Mouse (Mus musculus): ENCODE measurements at regions not wholly inside any gene's neighbourhood (a gene's known extent, or its start where the extent isn't known, plus 50 kb on each side); places are given as distances from the start of the nearest gene placed in this dataset.

DNA sequence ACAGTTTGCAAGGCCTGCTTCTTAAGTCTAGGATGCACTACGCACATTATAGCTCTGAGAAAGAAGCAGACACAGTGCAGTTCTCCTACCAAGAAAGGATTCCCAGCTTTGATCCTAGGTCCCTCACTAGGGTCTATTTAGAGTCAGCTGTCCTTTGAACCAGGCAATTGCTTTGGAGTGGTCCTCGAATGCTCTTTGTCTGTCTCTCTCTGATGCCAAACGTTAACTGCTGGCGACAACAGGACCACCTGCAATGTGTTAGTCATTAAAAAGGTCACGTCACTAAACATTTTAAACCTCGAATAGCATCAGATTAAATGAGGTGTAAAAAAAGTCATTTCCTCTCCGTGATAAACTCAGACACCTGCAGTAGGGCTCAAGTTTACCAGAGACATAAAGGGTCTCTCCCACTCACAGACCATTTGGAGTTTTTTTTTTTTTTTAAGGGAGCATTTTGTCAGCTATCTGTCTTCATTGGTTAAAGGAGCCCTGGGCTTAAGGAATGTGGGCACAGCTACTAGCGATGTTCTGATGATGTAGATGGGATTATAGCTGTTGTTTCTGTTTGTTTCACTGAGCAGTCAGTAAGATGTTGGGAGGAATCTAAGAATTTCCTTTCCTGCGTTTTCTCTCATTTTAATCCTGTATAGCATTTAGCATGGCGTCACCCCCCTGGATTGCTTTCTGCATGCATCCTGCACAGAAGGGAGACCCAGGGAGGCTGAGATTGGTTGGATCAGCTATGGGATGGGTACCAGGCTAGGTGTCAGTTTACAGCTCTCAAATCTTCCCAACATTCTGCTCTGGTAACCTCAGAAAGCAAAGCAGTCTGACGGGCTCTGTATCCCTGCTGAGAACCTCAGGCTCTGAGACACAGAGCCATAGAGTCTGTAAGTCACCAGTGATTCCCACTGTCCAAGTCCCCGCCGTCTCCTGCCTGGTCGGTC, 615.3 kb upstream of the Sall1 start:
- no peak for DNase-seq (ENCODE audit: extremely low read depth, low read depth)

DNA sequence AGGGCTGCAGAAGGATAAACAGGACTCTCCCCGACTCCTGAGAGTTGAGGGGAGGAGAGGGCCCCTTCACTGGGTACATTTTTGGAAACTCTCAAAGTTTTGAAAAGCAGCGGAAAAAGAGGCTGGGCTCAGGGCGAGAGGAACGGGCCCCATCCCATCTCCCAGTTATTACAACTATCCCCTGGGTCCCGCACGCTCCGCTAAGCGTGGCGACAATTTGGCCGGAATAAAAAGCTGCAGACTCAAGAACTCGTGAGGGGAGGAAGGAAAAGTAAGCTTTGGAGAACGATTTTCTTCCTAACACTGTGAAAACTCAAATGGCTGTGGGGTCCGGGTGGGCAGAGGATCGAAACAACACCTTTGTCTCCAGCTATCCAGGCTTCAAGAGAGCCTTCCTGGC, 611.4 kb upstream of the Sall1 start:
- no peak for DNase-seq (ENCODE audit: extremely low read depth, low read depth)

DNA sequence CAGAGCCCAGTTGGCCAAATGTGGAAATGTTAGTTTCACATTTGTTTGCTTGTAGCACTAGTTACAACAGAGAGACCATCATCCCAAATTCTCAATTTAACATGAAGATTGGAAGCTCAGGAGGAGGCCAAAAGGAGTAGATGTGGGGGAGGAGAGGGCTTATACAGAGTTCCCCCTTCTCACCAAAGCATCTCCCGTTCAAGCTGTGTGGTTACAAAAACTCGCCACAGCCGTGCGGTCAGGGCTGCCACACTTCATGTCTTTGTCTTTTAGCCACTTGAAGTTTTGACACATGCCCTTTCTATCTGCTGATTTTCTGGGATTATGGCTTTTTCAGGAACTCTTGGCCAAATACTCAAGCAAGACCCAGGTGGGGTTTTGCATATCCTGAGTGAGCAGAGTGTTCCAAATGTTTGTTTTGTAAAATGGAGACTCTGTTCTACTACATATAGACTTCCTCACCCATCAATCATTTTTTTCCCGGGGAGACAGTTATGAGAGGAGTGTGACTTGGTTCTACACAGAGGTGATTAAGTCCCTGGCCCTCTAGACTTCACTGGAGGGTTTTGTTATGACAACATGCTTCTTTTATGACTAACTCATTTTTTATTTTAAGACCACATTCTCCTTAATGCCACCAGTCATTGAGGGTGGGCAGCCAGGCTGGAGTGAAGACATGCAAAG, 605.4 kb upstream of the Sall1 start:
- DNase-seq (ENCODE audit: extremely low read depth, low read depth): no peak

DNA sequence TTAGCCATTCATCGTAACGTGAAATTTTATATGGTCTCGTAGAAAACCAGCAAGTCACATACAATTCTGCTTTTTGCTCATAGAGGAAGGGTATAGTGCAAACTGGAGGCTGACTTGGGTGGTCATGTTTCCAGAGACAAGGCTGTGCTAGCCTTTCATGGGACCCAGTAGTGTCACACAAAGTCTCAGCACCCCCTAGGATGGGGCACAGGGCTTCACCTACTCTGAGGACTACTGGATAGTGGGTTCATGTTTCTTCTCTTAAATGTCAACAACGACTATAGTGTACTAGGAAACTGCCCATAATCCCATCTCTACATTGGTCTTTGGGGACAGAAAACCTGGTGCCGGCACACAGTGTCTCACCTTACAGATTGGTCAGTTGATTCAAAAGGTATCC, 603.0 kb upstream of the Sall1 start:
- DNase-seq (ENCODE audit: extremely low read depth, low read depth): no peak

DNA sequence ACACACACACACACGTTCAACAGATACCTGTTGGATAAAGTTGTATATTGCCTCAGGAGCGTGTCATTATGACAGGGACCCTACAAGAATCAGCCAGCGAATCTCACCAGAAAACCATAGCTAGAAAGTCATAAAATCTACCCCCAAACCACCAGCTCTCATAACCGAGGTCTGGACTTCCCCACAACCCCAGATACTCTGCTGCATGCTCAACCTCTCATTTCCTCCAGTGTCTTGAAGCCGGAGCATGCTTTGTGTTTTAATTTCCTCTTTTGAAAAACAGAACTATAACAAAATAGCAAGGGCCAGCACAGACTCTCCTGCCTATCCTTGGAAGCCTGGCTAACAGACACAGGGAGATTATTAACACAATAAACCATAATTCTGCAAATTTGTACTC, 597.4 kb upstream of the Sall1 start:
- no peak for DNase-seq (ENCODE audit: extremely low read depth, low read depth)

DNA sequence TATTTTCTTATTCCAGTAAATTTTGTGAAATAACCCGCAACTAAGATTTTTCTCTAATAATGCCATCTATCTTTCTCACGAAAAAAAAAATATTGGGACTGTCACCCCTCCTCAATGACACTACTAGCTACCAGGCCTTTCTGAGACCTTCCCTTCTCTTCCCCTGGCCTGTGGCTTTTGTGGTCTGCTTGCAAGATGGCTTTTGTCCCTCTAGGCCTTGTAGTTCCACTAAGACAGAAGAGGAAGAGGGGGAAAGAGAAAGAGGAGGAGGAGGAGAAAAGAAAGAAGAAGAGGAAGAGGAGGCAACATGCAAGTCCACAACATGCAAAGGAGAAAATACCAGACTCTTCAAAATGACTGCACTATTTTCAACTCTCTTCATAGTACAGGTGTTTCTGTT, 590.9 kb upstream of the Sall1 start:
- DNase-seq (ENCODE audit: extremely low read depth, low read depth): no peak

DNA sequence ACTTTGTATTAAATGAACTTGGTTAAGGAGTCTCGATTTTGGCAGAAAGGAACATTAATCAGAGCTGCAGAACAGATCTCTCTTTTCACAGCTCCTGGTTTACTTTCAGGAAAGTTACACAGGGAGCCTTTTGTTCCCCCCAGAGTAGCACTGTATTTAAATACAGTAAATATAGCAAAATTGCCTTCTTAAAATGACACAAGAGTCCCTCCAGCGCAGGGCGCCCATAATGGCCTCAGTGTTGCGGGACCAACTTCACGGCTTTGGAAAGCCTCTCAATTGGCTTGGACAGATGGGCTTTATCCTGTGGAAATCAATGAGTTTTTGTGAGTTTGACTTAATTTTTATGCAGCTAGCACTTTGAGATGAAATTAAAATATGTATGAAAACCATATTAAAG, 588.3 kb upstream of the Sall1 start:
- no peak for DNase-seq (ENCODE audit: extremely low read depth, low read depth)

DNA sequence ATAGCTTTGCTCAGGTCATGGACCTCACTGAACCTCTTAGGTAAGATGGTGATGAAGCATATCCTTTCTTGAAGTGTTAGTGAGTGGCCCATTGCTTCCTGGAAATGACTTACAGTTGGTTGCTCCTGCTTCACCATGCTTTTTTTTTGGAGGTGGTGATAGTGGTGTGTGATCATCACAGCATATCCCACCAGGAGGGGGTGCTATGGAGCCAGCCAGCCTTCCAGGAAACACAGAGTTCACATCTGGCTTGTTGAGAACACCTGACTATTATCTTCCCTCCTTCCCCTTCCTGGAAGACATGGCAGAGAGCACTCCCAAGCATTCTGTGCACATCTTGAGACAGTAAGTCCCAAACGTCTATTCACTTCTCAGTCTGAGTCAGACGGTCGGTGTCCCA, 586.6 kb upstream of the Sall1 start:
- no peak for DNase-seq (ENCODE audit: extremely low read depth, low read depth)

DNA sequence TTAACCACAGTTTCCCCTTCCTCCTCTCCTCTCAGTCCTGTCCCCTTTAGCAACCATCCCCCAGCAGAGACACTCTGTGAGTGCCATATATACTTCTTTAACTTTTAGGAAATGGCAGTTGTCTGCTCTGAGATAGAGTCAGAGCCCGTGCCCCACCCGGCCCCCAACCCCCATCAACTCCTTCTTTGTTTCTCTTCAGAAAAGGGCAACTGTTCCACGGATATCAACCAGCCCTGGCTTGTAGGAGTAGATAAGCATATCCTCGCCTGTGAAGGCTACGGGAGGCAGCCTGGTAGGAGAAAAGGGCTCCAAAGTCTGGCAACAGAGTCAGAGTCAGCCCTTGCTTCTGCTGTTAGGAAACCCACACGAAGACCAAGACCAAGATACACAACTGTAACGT, 574.1 kb upstream of the Sall1 start:
- peak; percentile 52 for DNase-seq (ENCODE audit: extremely low read depth, low read depth)

DNA sequence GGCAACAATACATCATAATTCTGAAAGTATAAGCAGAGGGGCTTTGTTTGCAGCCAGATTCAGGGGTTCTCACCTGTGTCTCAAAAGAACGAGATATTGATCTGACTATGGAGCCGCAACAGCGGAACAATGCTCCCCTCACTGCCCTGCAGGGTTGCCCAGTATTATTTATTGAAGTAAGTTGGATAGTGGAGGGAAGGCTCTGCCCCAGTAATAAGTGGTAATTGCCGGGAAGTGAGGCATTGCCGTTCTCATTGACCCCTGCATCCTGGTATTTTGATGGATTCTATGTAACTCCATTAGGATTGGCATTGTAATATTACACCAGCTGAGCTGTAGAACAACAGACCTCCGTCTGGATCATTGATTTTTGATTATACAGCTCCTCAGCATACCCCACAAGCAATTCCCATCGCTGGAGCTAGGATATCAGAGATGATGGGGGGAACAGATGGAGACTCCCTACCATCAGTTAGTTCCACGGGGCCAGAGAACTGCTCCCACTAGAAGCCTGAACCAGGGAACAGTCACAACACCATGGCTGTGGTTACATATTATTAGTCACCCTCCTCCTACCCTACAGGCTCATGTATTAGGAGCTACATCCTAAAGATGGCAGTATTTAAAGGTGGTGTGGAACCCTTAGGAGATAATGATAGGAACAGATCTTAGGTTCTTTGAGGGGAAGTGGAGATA, 572.0 kb upstream of the Sall1 start:
- no peak for DNase-seq (ENCODE audit: extremely low read depth, low read depth)

DNA sequence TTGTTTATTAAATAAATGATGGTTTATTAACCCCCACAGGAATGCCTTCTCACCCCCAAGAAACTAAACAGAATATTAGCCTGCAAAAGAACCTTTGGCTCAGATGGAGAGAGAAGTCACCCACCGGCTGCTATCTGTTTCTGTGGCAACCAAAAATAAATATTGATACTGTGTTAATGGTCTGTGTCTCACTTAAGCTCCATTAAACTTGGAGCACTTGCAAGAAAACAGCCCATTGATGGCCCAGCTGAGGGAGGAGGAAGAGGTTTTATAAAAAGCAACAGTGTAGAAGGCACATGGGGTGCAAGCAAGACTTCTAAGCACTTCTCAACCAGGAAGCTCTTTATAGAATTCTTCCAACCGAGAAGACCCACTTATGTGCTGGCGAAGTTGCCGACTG, 565.1 kb upstream of the Sall1 start:
- no peak for DNase-seq (ENCODE audit: extremely low read depth, low read depth)

DNA sequence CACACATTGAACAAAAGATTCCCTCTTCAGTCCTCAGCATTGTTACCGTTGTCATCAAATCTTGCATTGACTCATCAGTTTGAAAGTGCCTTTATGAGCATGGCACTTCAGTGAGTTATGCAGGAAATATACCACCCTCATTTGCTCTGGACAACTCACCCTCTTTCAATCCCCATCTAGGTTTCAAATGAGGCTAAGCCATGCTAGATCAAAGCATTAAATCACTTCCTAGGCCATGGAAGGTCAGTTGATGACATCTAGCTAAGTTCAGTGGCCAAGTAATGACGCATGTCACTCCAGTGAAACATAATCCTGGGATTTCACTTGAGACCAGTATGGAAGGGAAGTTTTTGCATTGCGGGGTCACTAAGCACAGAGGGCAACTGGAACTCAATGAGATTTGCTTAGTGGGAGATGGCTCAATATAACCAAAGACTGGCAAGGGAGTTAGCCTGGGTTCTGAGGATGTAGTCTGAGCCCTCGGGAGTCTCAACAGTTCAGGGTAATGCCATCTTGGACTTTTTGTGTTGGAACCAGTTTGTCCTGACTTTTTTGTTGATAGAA, 562.0 kb upstream of the Sall1 start:
- no peak for DNase-seq (ENCODE audit: extremely low read depth, low read depth)

DNA sequence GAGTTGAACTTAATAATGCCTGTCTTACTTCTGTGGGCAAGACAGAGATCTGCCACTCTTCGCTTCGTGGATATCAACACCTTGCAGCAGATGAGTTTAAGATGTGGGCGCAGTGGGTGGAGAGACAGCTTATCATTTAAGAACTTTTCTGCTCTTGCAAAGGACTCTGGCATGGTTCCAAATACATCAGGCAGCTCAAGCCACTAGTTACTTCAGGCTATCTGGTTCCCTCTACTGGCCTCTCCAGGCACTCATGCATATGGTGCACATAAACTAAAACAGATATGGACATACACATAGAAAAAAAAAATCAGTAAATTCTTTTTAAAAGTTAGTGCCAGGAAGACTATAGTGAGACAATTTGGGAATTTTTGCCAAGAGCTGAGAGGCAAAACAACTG, 560.5 kb upstream of the Sall1 start:
- no peak for DNase-seq (ENCODE audit: extremely low read depth, low read depth)

DNA sequence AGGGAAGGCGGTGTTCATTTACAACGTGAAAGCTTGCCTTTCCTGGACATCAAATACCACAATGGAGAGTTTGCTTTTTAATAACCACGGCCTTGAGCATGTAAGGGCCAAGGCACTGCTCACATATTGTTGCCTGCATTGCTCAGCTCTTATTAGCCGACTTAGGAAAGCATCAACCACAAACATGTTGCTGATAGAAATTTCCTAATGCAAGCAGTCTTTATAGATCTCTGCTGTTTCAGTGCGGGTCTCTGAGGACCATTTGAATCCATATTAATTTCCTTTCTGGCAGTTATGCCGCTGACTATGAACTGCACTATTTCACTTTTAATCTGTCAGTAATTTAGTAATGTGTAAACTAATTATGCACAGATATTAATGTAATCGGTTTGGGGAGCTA, 552.4 kb upstream of the Sall1 start:
- DNase-seq (ENCODE audit: extremely low read depth, low read depth): no peak

DNA sequence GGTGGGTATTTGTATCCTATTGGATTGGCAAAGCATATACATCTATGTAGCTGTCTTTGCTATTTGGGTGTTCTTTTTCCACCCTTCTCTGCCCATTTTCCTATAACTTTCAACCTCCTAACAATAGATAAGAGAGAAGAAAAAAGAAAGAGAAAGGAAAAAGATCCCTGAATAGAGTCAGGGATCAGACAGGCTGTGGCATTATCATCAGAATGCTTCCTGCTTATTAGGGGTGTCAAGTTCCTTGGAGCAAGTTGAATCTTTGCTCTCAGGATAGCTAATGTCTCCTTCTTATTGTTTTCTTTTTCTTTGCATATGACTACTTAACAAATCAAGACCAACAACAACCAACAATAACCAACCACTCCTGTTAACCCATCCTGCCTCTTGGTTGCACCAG, 539.1 kb upstream of the Sall1 start:
- DNase-seq (ENCODE audit: extremely low read depth, low read depth): no peak

DNA sequence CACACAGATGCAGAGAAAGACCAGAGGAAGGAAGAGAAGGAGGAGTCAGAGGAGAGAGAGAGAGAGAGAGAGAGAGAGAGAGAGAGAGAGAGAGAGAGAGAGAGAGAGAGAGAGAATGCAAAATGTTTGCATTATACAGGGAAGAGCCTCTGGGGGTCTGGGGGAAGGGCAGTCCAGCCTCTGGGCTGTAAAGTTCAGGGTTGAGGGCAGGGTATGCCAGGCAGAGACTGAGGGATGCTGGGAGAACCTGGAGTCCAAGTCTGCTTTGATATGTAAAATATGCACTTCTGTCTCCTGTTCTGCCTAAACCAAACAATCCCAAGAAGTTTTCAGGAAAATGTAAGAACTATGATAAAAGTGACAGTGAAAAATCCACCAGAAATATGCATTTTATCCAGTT, 538.6 kb upstream of the Sall1 start:
- DNase-seq (ENCODE audit: extremely low read depth, low read depth): no peak

DNA sequence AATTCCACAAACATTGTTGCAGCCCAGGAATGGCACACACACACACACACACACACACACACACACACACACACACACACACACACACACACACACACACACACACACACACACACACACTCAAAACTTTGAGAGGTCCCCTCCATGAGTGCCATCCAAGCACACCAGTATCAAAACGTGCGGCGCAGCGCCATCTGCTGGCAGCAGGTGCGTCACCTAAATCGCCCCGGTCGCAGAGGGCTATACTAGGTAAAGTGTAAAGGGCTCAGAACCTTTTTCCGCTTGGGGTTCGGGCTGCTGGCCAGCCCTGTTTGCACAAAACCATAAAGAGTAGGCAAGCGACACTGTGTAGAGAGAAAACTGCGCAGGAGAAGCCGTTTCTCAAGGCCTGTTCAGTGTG, 527.9 kb upstream of the Sall1 start:
- no peak for DNase-seq (ENCODE audit: extremely low read depth, low read depth)

DNA sequence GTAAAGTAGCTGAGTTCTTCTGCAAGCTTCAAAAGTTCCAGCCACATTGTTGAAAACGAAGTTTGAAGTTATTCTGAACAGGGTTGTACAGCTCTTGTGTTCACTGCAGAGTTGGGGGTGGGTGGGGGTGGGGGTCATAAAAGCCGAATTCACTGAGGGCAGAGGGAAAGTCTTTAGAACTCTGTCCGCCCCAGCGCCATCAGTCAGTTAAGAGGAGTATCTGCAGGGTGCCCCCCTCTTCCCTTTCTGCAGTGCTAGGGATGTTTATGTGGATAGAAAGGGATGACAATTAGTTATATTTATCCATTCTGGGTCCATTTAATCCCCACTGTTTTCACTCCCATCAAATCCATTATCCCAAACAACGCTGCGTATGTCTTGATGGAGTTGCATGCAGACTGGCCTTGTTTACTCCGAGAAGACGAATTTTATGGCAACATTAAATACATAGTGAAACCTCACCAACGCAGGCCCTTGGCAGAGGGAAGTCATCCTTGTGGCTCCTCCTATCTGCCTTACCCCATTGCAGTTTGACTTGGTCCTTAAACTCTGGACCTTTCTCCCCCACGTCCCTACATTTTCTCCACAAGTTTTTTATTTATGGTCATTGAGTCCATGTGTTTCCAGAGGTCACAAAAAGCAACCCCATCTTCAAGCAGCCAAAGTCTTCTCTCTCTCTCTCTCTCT, 526.8 kb upstream of the Sall1 start:
- no peak for DNase-seq (ENCODE audit: extremely low read depth, low read depth)

DNA sequence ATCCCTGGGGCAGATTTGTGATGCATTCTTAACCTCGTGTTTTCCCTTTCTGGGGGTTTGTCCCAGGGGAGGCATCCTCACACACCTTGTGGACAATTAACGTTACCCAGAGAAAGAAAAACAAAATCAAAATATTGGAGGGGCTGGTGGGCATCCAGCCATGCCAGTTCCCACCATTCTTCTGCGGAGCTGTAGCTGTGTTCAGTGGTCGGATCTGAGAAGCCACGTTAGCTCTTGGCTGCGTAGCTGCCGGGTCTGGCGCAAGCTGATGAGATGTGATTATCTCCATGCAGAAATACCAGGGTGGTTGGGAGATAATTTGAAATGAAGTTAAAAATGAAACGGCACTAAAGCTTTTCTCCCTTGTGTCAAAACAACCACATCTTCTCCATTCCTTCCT, 525.4 kb upstream of the Sall1 start:
- DNase-seq (ENCODE audit: extremely low read depth, low read depth): no peak

DNA sequence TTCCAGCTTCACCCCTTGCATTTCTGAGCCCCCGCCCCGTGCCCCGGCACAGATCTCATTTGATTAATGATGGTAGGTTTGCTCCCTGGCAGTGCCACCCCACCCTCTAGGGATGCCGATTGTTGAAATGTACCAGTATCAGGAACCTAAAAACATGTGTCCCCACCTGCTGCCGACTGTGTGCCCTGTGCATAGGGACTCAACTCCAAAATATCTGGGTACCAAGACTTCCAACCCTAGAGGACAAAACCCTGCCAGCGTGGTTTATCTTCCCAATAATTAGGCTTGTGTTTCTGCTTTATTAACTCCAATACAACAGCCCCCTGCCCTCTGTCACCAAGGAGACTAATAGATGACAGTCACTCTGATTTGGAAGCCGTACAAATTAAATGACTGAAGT, 524.7 kb upstream of the Sall1 start:
- DNase-seq (ENCODE audit: extremely low read depth, low read depth): no peak

DNA sequence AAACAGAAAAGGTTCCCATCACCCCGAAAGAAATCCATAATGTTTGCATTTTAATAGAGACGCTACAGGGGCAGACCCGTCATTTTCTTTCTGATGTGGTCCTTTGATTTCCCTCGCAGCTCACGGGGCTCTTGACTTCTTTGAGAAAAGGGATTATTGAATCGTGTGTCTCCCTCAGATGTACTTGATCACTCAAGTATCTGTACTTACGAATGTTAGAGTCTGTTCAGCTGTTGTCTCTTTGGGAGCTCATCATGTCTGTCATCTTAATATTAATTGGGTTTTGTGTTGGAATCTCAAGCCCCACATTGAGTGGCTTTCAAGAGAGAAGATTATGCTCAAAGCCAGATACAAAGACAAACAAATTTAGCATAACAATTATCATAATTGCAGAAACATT, 523.0 kb upstream of the Sall1 start:
- no peak for DNase-seq (ENCODE audit: extremely low read depth, low read depth)

Data from MEL-GATA-1-ER (cell line).